Mouse (Mus musculus) heart, embryonic 11.5 days (tissue): Measurements from ENCODE around the gene Ifi27l2a. TPM values are rescaled to one million over a fixed set of nuclear protein-coding genes. Genes with fewer than 3 reads are reported as not detected.
"Not testable (repeated sequence)": the region's sequence is repeated elsewhere in the genome, so short reads cannot be mapped to it uniquely, and the experiment has no call there.

Experiments used
- ATAC-seq: fragments of 200-750 bp; cut with Nextera tagmentation; replicated peaks from 2 replicates; pipeline ENCODE4 v1.8.0; 2017; ENCODE audit warnings: moderate library complexity; ENCODE audit not compliant: insufficient number of reproducible peaks, low FRiP score, low TSS enrichment
- H3K27ac ChIP-seq: fragments of 300-500 bp; sonication (generic); 2 replicates; pipeline ENCODE4 v1.5.1; 2014; ENCODE audit warnings: mild to moderate bottlenecking, low read depth, low read length
- H3K27me3 ChIP-seq: fragments of 300-500 bp; sonication (generic); 2 replicates; pipeline ENCODE4 v1.6.1; 2014; ENCODE audit warnings: mild to moderate bottlenecking, low read length, mixed read lengths; ENCODE audit not compliant: control insufficient read depth, insufficient read depth
- H3K36me3 ChIP-seq: fragments of 300-500 bp; sonication (generic); 2 replicates; pipeline ENCODE4 v1.6.1; 2014; ENCODE audit warnings: mild to moderate bottlenecking, low read length, moderate library complexity, mixed read lengths; ENCODE audit not compliant: control insufficient read depth, insufficient read depth
- H3K4me1 ChIP-seq: fragments of 300-500 bp; sonication (generic); 2 replicates; pipeline ENCODE4 v1.6.1; 2014; ENCODE audit warnings: low read length; ENCODE audit not compliant: control insufficient read depth, insufficient read depth
- H3K4me2 ChIP-seq: fragments of 300-500 bp; sonication (generic); 2 replicates; pipeline ENCODE4 v1.6.1; 2014; ENCODE audit warnings: mild to moderate bottlenecking, moderate library complexity
- H3K4me3 ChIP-seq: fragments of 300-500 bp; sonication (generic); 2 replicates; pipeline ENCODE4 v1.5.1; 2014; ENCODE audit warnings: low read depth, low read length
- H3K9ac ChIP-seq: fragments of 300-500 bp; sonication (generic); 2 replicates; pipeline ENCODE4 v1.6.1; 2014; ENCODE audit warnings: mild to moderate bottlenecking, low read depth, low read length, moderate library complexity
- H3K9me3 ChIP-seq: fragments of 300-500 bp; sonication (generic); replicated peaks from 2 replicates; pipeline ENCODE4 v1.6.1; 2016; ENCODE audit warnings: low read length; ENCODE audit not compliant: control insufficient read depth
- WGBS: fragments of 180-500 bp; shearing (Covaris S2); extraction: QIAGEN DNeasy Blood & Tissue Kit; methylation state at CpG from one replicate; pipeline ENCODE4 v1.1.7; 2014; ENCODE audit not compliant: insufficient replicate concordance; 5-methylcytosine and 5-hydroxymethylcytosine counted together
- polyA plus RNA-seq: library from polyadenylated mRNA; unstranded; fragments of >200 nt; fragmentation: Nextera tagmentation; extraction: Ambion mirVana; gene quantifications from 2 replicates; pipeline ENCODE4 v1.2.1, GENCODE M21; 2014

The Ifi27l2a gene
- 0.92 and 1.8 TPM in 2 replicates for polyA plus RNA-seq

GRCm38 (mm10) chr12:103443524-103443923 is at the start of gene Ifi27l2a:
TSS of gene Ifi27l2a (minus strand) at chr12:103443680.
- 49% methylated on average over 3 of the region's 3 CpGs for WGBS
- no peak within 1 kb of the TSS for H3K4me2 ChIP-seq
- no peaks in the 10 kb centered on the region for H3K4me1 ChIP-seq
- no peaks in the 10 kb centered on the region for H3K9me3 ChIP-seq
- H3K9ac ChIP-seq, result no peak within 1 kb of the TSS
- H3K4me3 ChIP-seq, result no peak within 1 kb of the TSS
- H3K27ac ChIP-seq, result no peak within 1 kb of the TSS
- no peaks in the 10 kb centered on the region for H3K36me3 ChIP-seq
- ATAC-seq, result no peak
- H3K27me3 ChIP-seq, result no peaks in the 10 kb centered on the region

GRCm38 (mm10) chr12:103492767-103493166 is 49.3 kb upstream of the Ifi27l2a start:
- WGBS, result 38% methylated on average over 5 of the region's 5 CpGs
- H3K36me3 ChIP-seq, result no peaks in the 10 kb centered on the region
- H3K9ac ChIP-seq, result no peak overlapping the region
- H3K27ac ChIP-seq, result no peak overlapping the region
- ATAC-seq, result no peak
- no peaks in the 10 kb centered on the region for H3K27me3 ChIP-seq
- H3K4me1 ChIP-seq, result no peaks in the 10 kb centered on the region
- H3K4me2 ChIP-seq, result no peak overlapping the region
- H3K9me3 ChIP-seq, result no peaks in the 10 kb centered on the region
- no peak overlapping the region for H3K4me3 ChIP-seq

- no peak overlapping the region for H3K9ac ChIP-seq
- ATAC-seq, result no peak
- no peak overlapping the region for H3K4me3 ChIP-seq
- H3K4me2 ChIP-seq, result no peak overlapping the region
- H3K27ac ChIP-seq, result no peak overlapping the region
- H3K9me3 ChIP-seq, result no peaks in the 10 kb centered on the region
- 65% methylated on average over 3 of the region's 3 CpGs for WGBS
- no peaks in the 10 kb centered on the region for H3K4me1 ChIP-seq
- no peaks in the 10 kb centered on the region for H3K27me3 ChIP-seq
- no peaks in the 10 kb centered on the region for H3K36me3 ChIP-seq
These were observed 47.7 kb upstream of the Ifi27l2a start for GRCm38 (mm10) chr12:103491091-103491730.

- Histone ChIP-seq H3K4me3 (no peak overlapping the region), H3K4me2 (no peak overlapping the region), H3K36me3 (no peaks in the 10 kb centered on the region), H3K9me3 (no peaks in the 10 kb centered on the region), H3K27me3 (no peaks in the 10 kb centered on the region), H3K9ac (no peak overlapping the region), H3K27ac (no peak overlapping the region), H3K4me1 (no peaks in the 10 kb centered on the region)
- 75% methylated on average over 2 of the region's 2 CpGs for WGBS
- ATAC-seq, result no peak
These were observed 44.3 kb upstream of the Ifi27l2a start for GRCm38 (mm10) chr12:103487750-103488149.

GRCm38 (mm10) chr12:103487276-103487675 is 43.8 kb upstream of the Ifi27l2a start:
- H3K4me1 ChIP-seq, result no peaks in the 10 kb centered on the region
- no peak overlapping the region for H3K4me3 ChIP-seq
- no peak overlapping the region for H3K9ac ChIP-seq
- H3K36me3 ChIP-seq, result no peaks in the 10 kb centered on the region
- no peaks in the 10 kb centered on the region for H3K9me3 ChIP-seq
- H3K4me2 ChIP-seq, result no peak overlapping the region
- WGBS, result 52% methylated on average over 4 of the region's 4 CpGs
- no peaks in the 10 kb centered on the region for H3K27me3 ChIP-seq
- no peak overlapping the region for H3K27ac ChIP-seq
- ATAC-seq, result no peak

- Histone ChIP-seq H3K36me3 (no peaks in the 10 kb centered on the region), H3K27me3 (no peaks in the 10 kb centered on the region), H3K4me1 (no peaks in the 10 kb centered on the region), H3K9ac (no peak overlapping the region), H3K4me3 (no peak overlapping the region), H3K4me2 (no peak overlapping the region), H3K27ac (no peak overlapping the region), H3K9me3 (no peaks in the 10 kb centered on the region)
- 83% methylated on average over 1 of the region's 1 CpGs for WGBS
- ATAC-seq, result no peak
These were observed 43.2 kb upstream of the Ifi27l2a start for GRCm38 (mm10) chr12:103486726-103487125.

GRCm38 (mm10) chr12:103484200-103484972 is 40.9 kb upstream of the Ifi27l2a start:
- ATAC-seq, result not testable (repeated sequence)

GRCm38 (mm10) chr12:103482781-103483180 is 39.3 kb upstream of the Ifi27l2a start:
- 64% methylated on average over 2 of the region's 2 CpGs for WGBS
- H3K27me3 ChIP-seq, result no peaks in the 10 kb centered on the region
- H3K9me3 ChIP-seq, result no peaks in the 10 kb centered on the region
- no peak overlapping the region for H3K4me2 ChIP-seq
- H3K4me3 ChIP-seq, result no peak overlapping the region
- no peak for ATAC-seq
- no peak overlapping the region for H3K9ac ChIP-seq
- no peaks in the 10 kb centered on the region for H3K36me3 ChIP-seq
- H3K27ac ChIP-seq, result no peak overlapping the region
- no peaks in the 10 kb centered on the region for H3K4me1 ChIP-seq

More at GRCm38 (mm10) chr12:103484200-103484972, 40.9 kb upstream of the Ifi27l2a start:
- not testable (repeated sequence) for H3K9ac ChIP-seq, H3K4me1 ChIP-seq, H3K27ac ChIP-seq, H3K9me3 ChIP-seq, H3K4me2 ChIP-seq, H3K27me3 ChIP-seq, H3K36me3 ChIP-seq, H3K4me3 ChIP-seq
- 60% methylated on average over 9 of the region's 9 CpGs for WGBS
